Mouse (Mus musculus) neural tube, embryonic 10.5 days (tissue): Measurements from ENCODE around the gene Ttc7.

Source experiments
- DNase-seq: peaks from one replicate; pipeline ENCODE4 v3.0.0-alpha.2; 2017; ENCODE audit warnings: low spot score; ENCODE audit errors: extremely low spot score

Gene Ttc7

DNA sequence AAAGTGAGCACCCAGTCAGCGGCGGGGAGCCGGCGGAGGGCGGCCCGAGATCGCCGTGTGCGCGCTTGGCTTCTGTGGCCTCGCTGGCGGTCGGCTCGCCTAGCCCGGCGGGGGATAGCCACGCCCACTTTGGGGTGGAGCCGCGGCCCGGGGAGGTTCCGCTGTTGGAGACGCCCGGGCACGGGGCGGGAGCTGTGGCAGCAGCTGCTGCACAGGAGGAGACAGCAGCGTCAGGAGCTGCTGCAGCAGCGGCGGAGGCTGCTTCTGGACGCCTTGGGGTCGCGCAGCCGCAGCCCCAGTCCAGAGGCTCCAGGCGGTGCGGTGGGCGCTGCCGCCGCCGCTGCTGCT is at the start of gene Ttc7:
Ttc7 (plus strand) TSS at position 181 of the 348 bp plus-strand sequence.
- DNase-seq = peak; percentile 95

DNA sequence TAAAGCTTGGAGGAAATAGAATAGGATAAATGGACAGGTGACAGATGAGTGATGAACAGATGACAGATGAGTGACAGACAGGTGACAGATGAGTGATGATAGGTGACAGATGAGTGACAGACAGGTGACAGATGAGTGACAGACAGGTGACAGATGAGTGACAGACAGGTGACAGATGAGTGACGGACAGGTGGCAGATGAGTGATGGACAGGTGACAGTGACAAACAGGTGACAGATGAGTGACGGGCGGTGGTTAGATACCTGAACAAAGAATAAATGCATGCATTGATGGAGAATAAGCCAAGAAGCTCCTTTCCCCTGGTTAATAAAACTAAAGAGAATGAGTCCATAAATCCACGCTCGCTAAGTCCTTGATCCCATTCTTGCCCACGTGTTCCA is 47.7 kb upstream of the Ttc7 start:
- DNase-seq = no peak

DNA sequence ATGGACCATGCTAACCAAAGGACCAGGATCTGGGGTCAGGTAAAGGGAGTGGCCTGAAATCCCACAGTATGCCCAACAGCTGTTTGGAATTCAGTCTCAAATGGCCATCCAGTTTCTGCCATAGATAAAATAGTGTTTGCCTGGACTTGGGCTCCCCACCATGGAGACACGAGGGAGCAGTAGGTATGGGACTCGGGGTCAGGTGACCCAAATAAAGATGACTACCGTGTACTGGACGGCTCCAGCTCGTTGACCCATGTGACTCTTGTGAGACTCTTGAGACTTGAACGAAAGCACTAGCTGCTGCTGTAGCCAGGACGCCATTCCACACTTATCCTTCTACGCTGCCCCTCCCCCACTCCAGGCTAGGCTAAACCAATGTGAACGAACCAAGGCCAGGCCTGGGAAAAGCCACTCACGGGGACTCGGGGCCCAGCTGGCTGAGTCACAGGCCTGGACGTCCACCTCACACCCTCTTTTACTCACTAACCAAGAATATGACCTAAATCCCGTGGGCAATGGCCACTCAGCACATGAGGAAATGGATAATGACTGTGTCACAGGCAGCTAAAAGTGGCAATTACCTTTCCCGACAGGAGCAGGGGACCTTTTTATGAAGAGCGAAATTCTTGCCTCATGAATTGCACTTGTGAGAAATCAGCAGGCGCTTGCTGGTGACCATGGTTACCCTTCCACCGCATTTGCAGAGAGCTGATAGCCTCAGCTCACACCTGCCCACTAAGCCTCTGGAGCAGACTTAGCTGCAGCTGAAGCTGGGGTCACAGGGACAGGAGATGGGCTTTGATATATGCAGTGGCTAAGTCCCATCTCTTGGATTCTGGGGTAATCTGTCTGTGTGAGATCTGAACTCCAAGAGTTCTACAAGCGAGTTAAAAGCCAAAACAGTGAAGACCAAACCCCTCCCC is 45.7 kb upstream of the Ttc7 start:
- no peak for DNase-seq

DNA sequence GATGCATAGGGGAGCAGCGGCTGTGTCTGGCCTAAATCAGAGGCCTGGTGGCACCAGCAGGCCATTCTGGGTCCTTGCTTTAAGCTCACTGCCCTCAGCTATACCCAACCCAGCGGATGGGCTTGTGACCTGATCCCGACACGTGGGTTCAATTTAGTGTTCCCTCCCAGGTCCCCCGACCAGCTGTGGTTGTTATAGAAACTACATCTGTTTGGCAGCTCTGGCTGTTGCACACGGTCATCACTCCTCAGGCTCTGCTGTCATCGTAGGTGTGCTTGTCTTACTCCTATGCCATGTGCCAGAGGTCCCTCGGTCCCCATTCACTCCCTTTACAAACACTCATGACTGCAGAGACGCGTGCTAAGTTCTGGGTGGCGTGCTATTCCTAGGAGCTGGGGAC is 44.9 kb upstream of the Ttc7 start:
- DNase-seq = no peak

DNA sequence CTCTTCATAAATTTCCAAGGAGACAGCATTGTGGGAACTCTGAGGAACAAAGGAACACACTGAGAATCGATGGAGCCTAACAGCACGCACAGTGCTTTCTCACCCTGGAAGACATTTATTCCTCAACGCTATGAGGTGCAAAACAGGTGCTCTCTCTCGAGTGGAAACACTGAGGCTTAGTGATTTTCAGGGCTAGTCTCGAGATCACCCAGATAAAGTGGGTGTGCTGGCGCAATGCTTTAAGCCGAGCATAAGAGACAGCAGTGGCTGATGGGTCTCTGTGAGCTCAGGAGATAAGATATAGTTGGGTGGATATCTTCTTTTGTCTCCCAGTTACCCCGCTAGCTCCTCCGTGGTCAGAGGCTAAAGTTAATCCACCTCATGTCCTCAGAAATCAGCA is 36.6 kb upstream of the Ttc7 start:
- DNase-seq = no peak

DNA sequence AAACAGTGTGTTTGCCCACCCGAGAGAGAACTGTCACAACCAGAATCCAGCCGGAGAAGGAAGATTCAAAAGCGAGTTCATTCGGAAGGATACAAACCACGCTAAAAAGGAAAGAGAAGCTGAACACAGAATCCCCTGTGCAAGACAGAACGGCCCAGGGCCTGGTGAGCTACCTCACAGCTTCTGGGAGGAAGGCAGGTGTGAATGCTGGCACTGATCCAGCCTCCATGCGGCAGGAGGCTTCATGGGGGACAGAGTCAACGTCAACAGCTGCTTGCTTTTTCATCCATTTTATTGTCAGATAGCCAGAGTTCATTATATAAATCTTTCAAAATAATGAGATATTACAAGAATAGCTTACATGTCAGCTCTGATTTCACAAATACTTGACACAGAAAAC is 28.3 kb upstream of the Ttc7 start:
- no peak for DNase-seq

DNA sequence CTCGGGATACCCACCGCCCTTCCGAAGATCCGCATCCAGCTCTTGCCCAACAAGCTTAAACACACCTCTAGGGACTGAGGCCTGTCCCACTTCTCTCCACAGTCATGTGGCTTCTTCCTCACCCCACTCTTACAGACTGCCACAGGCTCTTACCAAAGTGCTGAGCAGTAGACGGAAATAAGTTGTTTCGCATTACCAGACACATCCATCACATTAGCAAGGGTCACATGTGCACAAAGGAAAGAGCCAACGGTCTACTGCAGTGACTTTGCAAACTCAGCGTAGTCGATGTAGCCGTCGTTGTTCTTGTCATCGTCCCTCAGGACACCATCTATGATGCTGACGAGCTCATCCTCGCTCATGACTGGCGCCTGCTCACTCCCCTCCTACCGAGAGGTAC is 27.0 kb upstream of the Ttc7 start:
- no peak for DNase-seq

DNA sequence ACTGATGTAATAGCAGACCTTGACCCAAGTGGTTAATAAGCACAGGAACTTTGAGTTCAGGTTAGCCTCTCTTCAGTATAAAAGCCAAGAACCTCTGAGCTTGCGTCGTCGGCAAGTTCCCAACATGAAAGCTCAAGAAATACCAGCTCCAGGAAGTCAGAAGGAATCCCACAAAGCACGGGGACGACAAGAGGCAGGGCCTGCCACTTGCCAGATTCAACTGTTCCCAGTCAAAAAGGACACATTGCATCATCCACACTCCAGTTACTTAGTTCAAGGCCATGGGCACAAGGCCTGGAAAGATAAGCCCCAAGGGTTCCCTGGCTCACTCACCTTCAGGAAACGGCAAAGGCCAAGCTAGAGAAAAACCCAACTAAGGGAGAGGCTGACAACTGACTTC is 19.3 kb upstream of the Ttc7 start:
- no peak for DNase-seq

DNA sequence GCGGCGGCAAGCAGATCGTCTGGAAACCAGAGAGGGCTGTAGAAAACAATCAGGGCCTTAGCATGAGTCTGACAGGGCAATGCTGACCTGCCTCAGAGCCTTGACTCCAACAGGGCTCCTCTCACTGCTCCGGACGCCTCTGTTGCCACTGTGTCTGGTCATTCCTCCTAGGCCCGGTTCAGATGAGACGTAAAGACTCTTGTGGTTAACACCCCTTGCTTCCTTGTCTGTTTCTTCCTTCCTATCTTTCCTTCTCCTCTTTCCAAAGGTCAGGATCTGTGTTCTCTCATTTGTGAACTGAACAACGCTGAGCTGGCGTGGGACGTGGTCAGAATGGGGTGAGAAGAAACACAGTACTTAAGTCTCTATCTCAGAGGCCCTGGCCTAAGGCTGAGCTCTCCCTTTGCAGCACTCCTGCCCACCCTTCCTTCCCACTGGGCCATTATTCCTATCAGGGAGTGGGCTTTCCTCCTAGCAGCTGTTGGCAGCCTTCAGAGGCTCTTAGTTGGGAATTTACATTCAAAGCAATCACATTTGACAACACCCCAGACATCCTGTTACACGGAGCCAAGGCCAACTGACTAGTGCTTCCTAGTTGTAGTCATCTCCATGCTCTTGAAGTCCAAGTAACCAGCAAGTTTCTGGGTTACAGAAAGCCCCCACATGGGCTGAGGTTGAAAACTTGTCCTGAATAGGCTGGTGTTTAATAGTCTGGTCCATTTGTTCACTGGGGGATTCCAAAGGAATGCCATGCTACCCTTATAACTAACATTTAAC is 18.4 kb upstream of the Ttc7 start:
- no peak for DNase-seq

DNA sequence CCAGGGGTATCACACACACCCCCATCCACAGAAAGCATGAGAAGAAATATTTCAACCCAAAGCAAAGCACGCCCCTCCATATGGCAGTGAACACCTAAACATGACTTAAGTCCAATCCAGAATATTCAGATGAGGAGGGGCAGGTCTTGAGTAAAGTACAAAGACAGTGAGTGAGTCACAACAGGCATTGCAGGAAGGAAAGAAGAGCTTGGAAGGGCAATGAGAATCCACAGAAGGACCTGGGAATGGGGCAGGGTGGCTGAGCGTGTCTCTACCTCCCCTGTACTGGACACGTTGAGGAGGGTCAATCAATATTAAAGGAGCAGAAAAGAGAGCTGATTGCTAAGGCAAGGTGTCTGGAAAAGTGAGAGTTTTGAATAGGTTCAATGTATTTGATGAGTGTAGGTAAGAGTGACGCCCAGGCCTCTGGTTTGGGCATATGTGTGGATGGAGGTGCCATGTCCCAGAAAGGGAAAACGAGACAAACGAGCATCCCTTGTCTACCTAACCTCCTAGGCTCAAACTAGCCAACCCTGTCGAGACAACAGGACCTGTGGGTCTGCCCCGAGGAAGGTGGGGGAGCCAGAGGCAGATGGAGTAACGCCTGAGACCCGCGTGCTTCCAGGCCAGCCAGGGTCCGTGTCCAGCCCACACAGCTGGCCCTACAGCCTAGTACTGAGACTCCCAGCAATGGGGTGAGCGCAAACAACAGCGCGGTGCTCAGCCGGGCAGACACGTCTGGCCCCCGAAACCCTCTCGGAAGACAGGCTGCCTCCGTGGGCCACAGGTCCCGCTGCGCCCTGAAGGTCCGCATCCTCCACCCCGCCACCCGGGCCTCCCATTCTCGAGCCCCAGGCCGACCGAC is 17.5 kb upstream of the Ttc7 start:
- no peak for DNase-seq

DNA sequence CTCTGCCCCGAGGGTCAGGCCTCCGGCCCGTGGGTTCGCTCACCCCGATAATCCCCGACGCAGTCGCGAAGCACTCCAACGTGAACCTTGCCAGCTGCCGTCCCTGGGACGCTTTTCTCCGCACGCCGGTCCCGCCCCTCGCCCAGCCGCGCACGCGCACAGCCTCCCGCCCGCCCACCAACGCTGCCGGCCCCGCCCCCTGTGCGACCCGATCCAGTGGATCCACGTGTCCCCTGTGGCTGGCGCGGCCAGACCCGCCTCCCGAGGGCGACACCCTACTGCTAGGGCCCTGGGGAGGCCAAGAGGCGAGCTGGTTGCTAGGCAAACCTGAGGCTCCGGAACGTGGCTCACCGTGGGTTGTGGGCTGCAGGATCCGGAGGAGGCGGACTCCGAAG is 16.9 kb upstream of the Ttc7 start, which contains the start of gene Mcfd2:
Mcfd2 (minus strand) TSS at position 144 of the 395 bp plus-strand sequence.
- peak; percentile 99 for DNase-seq

DNA sequence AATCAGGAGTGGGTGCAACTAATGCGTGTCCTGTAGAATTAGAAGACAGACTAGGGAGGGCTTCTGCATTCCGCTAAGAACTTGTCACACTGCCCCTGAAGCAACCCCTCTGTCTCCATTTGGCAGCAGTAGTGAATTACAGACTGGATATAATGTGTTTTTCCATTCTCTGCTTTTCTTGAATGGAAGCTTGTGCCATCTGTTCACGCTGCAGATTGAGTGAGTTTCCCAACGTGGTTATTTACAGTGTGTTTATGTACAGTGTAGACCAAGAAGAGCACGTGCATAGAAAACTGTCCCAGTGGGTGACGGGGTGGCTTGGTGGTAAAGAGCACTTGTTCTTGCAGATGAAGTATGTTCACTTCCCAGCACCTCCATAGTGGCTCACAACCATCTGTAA is 13.2 kb upstream of the Ttc7 start:
- DNase-seq = no peak

DNA sequence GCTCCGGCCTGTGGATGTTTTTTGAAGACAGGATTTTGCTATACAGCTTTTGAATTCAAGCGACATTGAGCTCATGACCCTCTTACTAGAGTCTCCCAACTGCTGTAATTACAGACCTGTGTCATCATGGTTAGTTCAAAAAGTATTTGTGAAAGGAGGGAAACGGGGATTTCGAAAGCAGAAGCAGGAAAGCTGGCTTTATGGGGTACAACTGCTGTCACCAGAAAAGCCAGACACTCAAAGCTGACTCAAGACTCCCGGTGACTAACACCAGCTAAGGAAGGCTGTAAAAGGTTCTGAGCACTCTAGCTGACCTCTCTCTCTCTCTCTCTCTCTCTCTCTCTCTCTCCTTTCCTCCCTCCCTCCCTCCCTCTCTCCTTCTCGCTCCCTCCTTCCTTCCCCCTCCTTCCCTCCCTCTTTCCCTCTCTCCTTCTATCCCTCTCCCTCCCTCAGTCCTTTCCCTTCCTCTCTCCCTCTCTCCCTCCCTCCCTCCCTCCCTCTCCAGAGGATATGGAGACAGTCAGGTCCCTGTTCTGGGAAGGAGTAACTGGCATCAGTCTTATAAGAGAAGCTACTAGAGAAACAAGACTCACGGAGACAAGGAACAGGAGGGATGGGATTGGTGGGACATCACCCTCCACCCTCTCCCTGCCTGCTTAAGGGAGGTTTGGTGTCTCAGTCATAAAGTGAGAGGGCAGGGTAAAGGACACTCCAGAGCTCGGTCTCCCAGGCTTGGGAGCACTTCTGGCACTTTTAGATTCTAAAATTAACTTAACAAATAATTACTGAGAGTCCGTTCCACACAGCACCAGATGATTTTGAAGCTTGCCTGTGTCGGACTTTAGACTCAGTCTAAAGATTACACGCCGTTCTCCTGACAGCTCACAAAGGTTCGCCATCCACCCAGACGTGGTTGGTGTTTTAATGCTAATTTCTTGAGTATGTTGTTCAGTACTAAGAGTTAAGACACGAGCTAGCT is 7.0 kb upstream of the Ttc7 start:
- DNase-seq = no peak

DNA sequence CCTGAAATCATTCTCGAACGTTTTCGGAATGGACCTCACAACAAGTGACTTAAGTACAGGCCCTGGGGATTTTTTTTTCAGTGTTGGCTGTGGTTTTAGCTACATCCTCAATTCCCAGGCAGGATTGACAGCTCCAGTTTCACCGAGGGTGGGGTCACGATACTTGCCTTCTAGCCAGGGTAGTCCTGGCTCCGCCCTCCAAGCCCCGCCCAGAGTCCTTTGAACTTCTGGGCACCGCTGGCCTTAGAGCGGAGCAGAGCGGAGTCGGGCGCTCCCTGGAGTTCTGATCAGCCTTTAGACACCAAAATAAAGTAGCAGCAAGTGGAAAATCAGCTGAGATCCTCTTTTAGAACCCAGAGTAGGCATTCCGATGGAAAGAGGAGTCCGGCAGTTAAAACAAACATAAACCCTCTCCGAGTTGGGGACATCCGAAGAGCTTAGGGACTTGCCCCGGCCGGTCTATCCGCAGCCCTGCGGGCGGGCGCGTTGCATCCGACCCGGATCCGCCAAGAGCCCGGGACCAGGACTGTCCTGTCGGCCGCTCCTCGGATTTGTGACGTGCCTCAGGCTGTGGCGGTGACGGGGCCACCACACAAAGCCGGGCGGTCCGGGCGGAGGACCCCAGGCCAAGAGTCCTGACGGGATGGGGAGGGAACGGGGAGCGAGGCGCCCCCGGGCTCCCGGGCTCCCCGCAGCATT is 530 bp upstream of the Ttc7 start:
- DNase-seq = peak; percentile 85

DNA sequence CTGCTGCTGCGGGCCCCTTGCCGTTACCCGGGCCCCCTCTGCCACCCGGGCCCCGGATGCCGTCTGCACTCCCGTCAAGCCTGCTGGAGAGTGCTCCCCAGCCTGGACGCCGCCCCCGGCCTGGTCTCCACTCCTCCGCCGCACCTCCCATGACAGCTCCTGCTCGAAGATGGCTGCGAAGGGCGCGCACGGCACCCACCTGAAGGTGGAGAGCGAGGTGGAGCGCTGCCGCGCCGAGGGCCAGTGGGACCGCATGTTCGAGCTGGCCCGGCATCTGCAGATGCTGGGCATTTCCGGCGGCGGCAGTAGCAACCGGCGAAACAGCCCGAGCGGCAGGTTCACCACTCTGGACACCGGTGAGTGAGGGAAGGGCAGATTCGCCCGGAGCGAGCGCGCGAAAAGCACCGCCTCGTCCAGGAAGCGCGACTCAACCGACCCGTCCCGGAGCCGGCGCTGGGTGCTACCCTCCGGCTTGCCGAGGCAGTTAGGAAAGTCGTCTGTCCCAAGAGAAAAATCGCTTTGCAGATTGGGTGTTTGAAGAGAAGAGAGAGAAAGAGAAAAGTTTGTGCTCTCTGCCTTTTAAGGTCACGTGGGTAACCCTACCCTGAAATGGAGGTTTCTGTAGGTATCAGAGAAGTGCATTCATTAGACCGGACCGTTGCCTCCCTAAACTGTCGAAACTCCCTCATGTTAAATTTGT is 519 bp downstream of the Ttc7 start:
- DNase-seq = peak; percentile 80

DNA sequence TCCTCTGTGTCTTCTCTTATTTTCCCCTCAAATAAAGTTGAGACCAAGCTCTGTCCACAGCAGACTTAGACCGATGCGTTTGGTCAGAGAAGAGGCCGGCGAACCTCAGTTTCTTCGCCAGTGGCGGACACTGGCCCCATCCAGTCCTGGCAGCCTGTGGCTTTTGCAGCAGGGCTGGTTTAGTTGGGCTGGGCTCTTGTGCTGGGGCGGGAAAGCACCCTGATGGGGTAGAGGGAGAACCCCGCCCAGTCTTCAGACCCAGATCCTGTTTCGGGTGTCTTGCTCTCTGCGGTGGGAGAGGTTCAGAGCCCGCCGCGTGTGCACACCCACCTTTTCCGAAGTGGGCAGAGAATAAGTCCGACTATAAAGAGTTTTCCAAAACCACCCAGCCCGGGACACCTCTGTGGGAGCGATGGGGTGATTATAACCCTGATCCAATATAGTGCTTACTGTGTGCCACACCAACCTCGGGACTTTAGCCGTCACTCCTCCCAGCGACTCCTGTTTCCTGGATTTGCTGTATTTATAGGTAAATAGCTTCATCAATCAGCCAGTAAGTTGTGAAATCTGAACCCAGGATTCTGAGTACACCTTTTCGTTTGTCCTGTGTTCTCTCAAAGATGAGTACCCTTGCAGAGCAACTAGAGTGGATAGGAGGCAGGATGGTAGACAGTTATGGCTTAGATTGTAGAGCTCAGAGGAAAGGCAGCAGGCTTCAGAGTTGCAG is 1.2 kb downstream of the Ttc7 start:
- DNase-seq = peak; percentile 62

DNA sequence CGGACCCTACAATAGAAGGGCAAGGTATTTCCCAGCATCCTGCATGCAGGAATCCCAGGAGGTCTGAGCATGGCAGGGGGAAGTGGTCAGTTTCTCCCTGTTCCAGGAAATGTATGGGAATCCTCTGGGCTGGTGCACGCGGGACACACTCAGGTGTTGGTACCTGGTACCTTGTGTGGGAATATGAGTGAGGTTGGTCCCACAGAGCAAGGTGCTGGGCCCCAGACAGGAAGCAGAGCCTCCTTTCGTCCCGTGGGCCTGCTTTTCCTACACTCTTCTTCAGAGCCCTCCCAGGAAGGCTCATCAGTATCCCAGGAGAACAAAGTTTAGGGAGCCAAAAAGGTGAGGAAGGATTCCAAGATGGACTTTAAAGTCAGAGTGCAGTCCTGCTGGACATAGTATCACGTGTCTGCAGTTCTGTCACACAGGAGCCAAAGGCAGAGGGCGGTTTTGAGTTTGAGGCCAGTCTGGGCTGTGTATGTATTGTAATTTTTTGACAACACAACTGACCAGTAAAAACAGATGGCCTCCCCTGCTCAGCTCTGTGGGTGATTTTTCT is 1.9 kb downstream of the Ttc7 start:
- DNase-seq = peak; percentile 18
